Mouse (Mus musculus) small intestine, adult 2 months (tissue): ENCODE results near the gene Pipox. TPM values are rescaled to one million over a fixed set of nuclear protein-coding genes. Genes with fewer than 3 reads are reported as not detected.

ENCODE experiments used
- H3K27ac ChIP-seq: fragments of 200-500 bp; 2 replicates; pipeline ENCODE4 v1.5.1; 2012; ENCODE audit warnings: low read depth, low read length, control low read depth, inconsistent platforms; ENCODE audit not compliant: insufficient read depth
- H3K27me3 ChIP-seq: fragments of 200-500 bp; 2 replicates; pipeline ENCODE4 v1.6.1; 2012; ENCODE audit warnings: mild to moderate bottlenecking, moderate library complexity, low read length, inconsistent platforms; ENCODE audit not compliant: control insufficient read depth, insufficient read depth
- H3K36me3 ChIP-seq: fragments of 200-500 bp; 2 replicates; pipeline ENCODE4 v1.6.1; 2012; ENCODE audit warnings: mild to moderate bottlenecking, low read length, control low read depth, inconsistent platforms; ENCODE audit not compliant: control insufficient read depth, insufficient read depth
- H3K4me1 ChIP-seq: fragments of 200-500 bp; 2 replicates; pipeline ENCODE4 v1.6.1; 2012; ENCODE audit warnings: low read length, inconsistent platforms, mixed read lengths; ENCODE audit not compliant: control insufficient read depth, insufficient read depth, insufficient read length
- H3K4me3 ChIP-seq: fragments of 200-500 bp; 2 replicates; pipeline ENCODE4 v1.5.1; 2012; ENCODE audit warnings: low read depth, mild to moderate bottlenecking, control low read depth, inconsistent platforms, low read length, moderate library complexity
- CTCF ChIP-seq: fragments of 200-500 bp; IDR thresholded peaks from 2 replicates; pipeline ENCODE4 v1.5.1; 2012; ENCODE audit warnings: low read depth, mild to moderate bottlenecking, control low read depth, inconsistent platforms, low read length, moderate library complexity, mixed read lengths; ENCODE audit not compliant: insufficient replicate concordance, insufficient read length; ENCODE audit errors: extremely low read depth
- POLR2A ChIP-seq: fragments of 200-500 bp; IDR thresholded peaks from 2 replicates; pipeline ENCODE4 v1.6.1; 2012; ENCODE audit warnings: low read depth, mild to moderate bottlenecking, control low read depth, inconsistent platforms, low read length, moderate library complexity
- WGBS: fragments of 180-500 bp; shearing (Covaris S2); methylation state at CpG from one replicate; pipeline ENCODE4 v1.1.7; 2018; 5-methylcytosine and 5-hydroxymethylcytosine counted together
- polyA plus RNA-seq: library from polyadenylated mRNA; depleted of rRNA; stranded (reverse); fragments of >200 nt; gene quantifications from 2 replicates; pipeline ENCODE4 v1.2.3, GENCODE M21; 2012

The Pipox gene
- polyA plus RNA-seq, 1 experiment = 13.8 TPM

DNA sequence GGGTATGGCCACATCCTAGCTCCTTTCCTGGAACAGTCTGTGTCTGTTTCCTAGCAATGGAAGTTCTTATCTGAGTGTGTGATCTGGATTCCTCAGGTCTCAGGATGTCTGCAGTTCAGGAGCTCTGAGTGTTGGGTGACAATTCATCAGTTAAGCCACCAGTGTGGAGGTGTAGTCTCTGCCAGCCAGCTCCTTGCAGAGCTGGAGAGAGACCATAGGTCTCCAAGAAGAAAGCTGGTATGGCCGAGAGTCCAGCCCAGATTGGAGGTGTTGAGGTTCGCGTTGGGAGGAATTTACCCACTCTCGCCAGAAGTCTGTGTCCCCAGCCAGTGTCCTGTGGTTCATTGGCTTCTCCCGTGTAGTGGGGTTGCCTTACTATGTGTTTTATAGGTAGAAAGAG is 38.7 kb upstream of the Pipox start:
- WGBS = 29% methylated on average over 5 of the region's 5 CpGs
- Histone ChIP-seq H3K4me1 (peaks cover 5% of the 10 kb centered on the region), H3K27ac (no peak overlapping the region), H3K4me3 (no peak overlapping the region), H3K36me3 (no peaks in the 10 kb centered on the region), H3K27me3 (peaks cover 66% of the 10 kb centered on the region)
- no peak for TF ChIP-seq CTCF
- TF ChIP-seq POLR2A = no peak

DNA sequence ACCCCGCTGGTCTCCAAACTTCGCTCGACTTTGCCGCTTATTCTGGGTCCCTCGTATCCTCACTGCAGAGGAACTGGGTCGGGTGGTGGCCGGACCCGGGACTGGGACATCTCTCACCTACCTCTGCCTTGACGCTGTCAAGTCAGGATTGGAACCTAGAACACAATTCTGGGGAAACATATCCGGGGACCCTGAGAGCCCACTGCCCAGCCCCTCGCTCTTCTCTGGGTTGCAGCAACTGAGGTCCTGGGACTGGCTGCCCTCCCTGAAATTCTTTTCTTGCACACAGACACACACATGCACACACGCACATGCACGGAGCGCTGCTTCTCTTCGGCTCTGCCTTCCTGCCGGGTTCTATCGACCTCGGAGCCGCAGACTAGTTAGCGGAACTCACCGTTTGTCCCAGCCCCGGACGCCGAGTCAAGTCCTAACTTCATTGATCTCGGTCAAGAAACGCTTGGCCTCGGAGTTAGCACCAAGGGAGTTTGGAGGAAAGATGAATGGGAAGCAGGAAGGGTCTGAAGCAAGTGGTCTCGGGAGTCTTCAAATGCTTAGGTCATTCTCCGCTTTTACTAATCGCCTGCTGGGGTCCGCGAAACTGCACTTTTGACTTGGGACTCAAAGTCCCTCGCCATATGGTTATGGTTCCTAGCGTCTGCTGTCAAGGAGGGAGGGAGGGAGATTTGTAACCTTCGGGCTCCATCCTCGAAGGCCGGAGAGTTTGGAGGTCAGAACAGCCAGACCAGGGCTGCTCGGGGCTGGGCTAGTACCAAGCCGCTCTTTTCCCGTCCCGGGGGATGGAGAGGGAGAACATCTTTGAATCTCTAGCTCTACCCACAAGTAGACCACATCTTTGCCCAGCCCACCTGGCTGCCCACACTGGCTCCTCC is 37.9 kb upstream of the Pipox start:
- Histone ChIP-seq H3K27me3 (peaks cover 66% of the 10 kb centered on the region), H3K4me1 (peaks cover 5% of the 10 kb centered on the region), H3K27ac (no peak overlapping the region), H3K36me3 (no peaks in the 10 kb centered on the region), H3K4me3 (no peak overlapping the region; the same call in 1 of the 2 replicates)
- TF ChIP-seq POLR2A = no peak
- TF ChIP-seq CTCF = no peak
- 4% methylated on average over 41 of the region's 41 CpGs for WGBS

DNA sequence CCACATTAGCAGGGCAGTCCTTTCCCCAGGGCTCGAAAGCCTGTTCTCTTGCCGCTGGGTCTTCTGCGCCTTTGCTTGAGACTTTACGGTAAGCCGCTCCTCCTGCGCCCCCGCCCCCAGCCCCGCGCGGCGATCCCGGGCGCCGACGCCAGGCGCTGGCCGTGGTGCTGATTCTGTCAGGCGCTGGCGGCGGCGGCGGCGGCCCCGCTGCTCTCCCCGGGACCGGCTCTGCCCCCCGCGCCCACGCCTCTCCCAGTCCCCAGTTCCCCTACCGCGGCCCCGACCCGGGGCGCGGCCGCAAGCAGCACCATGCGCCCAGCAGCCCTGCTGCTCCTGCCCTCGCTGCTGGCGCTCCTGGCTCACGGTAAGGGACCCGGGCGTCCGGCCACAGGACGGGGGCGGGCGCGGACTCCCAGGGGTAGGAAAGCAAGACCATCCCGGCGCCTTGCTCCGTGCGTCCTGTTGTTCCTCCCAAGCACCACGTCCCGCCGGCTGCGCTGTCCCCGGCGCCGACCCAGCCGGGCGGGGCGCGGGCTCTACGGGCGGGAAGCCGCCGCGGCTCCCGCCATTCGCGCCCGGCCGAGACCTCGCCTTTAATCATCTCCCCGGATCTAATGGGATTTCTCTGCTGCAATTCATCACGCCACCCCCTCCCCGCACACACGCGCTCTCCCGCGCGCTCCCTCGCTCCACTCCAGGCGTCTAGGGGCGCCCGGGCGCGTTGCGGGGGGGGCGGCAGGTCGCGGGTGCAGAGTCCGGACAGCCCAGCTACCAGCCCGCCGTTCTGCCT is 37.0 kb upstream of the Pipox start, which contains the start of gene Sez6:
Sez6 (plus strand) TSS at position 50 of the 790 bp plus-strand sequence.
- no peak for TF ChIP-seq POLR2A
- H3K4me1 ChIP-seq = peaks cover 5% of the 10 kb centered on the region
- WGBS = 2% methylated on average over 93 of the region's 94 CpGs
- H3K4me3 ChIP-seq = peak within 1 kb of the TSS; percentile 45
- H3K27ac ChIP-seq = no peak within 1 kb of the TSS
- H3K36me3 ChIP-seq = no peaks in the 10 kb centered on the region
- peaks cover 59% of the 10 kb centered on the region for H3K27me3 ChIP-seq

DNA sequence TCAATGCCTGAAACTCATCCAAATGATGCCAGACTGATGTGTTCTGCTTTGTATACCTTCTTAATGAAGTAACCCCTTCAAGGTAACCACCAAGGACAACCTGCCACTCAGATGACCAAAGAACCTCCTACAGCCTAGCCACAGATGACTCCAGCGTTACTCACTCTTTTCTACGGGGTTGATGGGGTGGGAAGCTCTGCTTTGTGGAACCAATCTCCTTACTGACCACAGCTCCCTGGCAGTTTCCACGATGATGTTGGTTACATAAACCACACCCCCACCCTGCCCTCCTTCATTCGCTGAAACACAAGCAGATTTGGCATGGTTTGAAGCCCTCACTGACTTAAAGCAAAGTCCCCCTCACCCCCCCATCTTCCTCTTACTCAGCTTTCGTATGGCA is 33.9 kb upstream of the Pipox start:
- TF ChIP-seq POLR2A (no peak), CTCF (no peak)
- WGBS = 63% methylated on average over 5 of the region's 5 CpGs

DNA sequence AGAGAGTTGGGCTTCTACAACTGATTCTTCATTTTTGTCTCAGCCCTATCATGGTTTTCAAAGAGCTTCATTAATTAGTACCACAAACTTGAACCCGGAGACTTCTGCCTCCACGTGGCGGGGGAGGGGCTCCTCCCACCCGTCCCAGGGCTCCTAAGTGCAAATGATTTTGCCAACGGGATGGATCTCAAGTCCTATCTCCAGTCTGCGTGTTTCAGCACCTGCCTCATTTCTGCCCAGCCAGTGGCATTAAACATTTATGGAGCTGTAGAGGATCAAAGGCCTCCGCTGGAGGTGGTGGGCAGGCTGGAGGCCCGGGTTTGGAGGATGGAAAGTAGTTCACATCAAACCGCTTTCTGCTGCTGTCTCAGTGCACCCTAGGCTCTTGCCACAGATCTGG is 32.8 kb upstream of the Pipox start:
- H3K27ac ChIP-seq = no peak overlapping the region
- WGBS = 14% methylated on average over 9 of the region's 9 CpGs

More for the DNA sequence above, 33.9 kb upstream of the Pipox start:
- H3K4me3 ChIP-seq = no peak overlapping the region
- H3K36me3 ChIP-seq = no peaks in the 10 kb centered on the region
- peaks cover 5% of the 10 kb centered on the region for H3K4me1 ChIP-seq
- no peak overlapping the region for H3K27ac ChIP-seq
- H3K27me3 ChIP-seq = peaks cover 34% of the 10 kb centered on the region

DNA sequence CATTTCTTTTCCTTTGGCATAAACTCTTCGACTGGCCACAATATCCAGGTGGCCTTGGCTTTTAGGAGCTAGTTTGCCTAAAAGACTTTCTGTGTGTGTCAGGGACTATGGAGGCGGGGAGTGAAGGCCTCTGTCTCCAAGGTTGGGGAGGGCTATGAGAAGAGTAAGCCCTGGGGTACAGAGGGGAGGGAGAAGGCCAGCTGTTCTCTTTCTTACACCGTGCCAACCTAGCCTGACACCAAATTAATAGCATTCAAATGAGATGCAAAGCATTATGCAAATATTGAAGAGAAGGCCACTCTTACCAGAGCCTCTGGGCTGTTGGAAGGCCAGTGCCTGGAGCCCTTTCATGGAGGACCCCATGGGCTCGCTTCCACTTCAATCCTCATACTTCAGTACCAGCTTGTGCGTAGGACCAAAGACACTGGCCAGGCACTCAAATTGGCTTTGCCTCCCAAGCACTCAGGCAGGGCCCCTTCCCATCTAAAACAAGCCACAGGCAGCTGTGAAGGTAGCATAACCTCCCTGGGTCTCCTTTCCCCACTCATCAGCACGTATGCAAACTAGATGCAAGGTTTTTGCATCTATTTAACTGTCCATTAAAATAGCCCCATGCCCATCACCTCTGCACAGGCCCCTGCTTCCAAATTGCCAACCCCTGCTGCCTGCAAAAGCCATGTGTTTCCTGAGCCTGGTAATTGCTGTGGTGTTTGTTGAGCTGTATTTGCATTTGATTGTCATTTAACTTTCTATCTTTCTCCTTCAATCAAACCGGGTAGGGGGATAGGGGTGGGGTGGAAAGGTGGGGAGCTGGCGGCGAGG is 32.2 kb upstream of the Pipox start:
- Histone ChIP-seq H3K36me3 (no peaks in the 10 kb centered on the region), H3K27me3 (peaks cover 18% of the 10 kb centered on the region), H3K4me3 (no peak overlapping the region), H3K4me1 (peaks cover 3% of the 10 kb centered on the region), H3K27ac (no peak overlapping the region)
- no peak for TF ChIP-seq POLR2A
- 45% methylated on average over 9 of the region's 9 CpGs for WGBS

More for the DNA sequence above, 32.8 kb upstream of the Pipox start:
- no peak overlapping the region for H3K4me3 ChIP-seq
- H3K36me3 ChIP-seq = no peaks in the 10 kb centered on the region
- TF ChIP-seq POLR2A (no peak), CTCF (no peak)
- H3K4me1 ChIP-seq = peaks cover 5% of the 10 kb centered on the region
- peaks cover 23% of the 10 kb centered on the region for H3K27me3 ChIP-seq
